Mouse (Mus musculus) MEL (cell line): ENCODE measurements around the gene Cdk13. TPM values are rescaled to one million over a fixed set of nuclear protein-coding genes. Genes with fewer than 3 reads are reported as not detected.

Experiments
- DNase-seq: peaks from one replicate; pipeline ENCODE4 v3.0.0; 2011; ENCODE audit warnings: low read depth, low spot score
- H3K27ac ChIP-seq: 2 replicates; pipeline ENCODE4 v1.5.1; 2012; ENCODE audit warnings: low read depth, mild to moderate bottlenecking, control low read depth, low read length, moderate library complexity; ENCODE audit not compliant: control insufficient read depth
- H3K27me3 ChIP-seq, 2 experiments: fragments of 150-350 bp in 1 of 2; sonication (generic) in 1 of 2; 2 replicates each; pipeline ENCODE4 v1.6.1; 2012; ENCODE audit warnings: low read length in 2 of 2, mild to moderate bottlenecking in 2 of 2, improper control_type of control experiment in 1 of 2, moderate library complexity in 1 of 2; ENCODE audit not compliant: insufficient read depth in 2 of 2, control insufficient read depth in 1 of 2
- H3K36me3 ChIP-seq, 2 experiments: 2 replicates each; pipeline ENCODE4 v1.6.1; 2012 to 2014; ENCODE audit warnings: low read length in 2 of 2, improper control_type of control experiment in 1 of 2, inconsistent platforms in 1 of 2, mild to moderate bottlenecking in 1 of 2; ENCODE audit not compliant: insufficient read depth in 2 of 2, control insufficient read depth in 1 of 2
- H3K4me1 ChIP-seq, 2 experiments: fragments of 150-350 bp in 1 of 2; sonication (generic) in 1 of 2; 2 replicates each; pipeline ENCODE4 v1.6.1; 2012; ENCODE audit warnings: low read length in 2 of 2, improper control_type of control experiment in 1 of 2, mild to moderate bottlenecking in 1 of 2; ENCODE audit not compliant: insufficient read depth in 2 of 2, control insufficient read depth in 1 of 2
- H3K4me3 ChIP-seq, 2 experiments: fragments of 150-350 bp in 1 of 2; sonication (generic) in 1 of 2; 2 replicates each; pipeline ENCODE4 v1.5.1; 2012; ENCODE audit warnings: low read depth in 2 of 2, low read length in 2 of 2, mild to moderate bottlenecking in 2 of 2, moderate library complexity in 2 of 2, control low read depth in 1 of 2, improper control_type of control experiment in 1 of 2; ENCODE audit not compliant: control insufficient read depth in 1 of 2, insufficient read depth in 1 of 2
- H3K79me2 ChIP-seq: 2 replicates; pipeline ENCODE4 v1.6.1; 2012; ENCODE audit warnings: mild to moderate bottlenecking, low read length, moderate library complexity; ENCODE audit not compliant: control insufficient read depth, poor library complexity, insufficient read depth
- H3K9ac ChIP-seq: 2 replicates; pipeline ENCODE4 v1.6.1; 2012; ENCODE audit warnings: low read depth, mild to moderate bottlenecking, control low read depth, low read length, moderate library complexity; ENCODE audit not compliant: control insufficient read depth, poor library complexity, severe bottlenecking
- H3K9me3 ChIP-seq: fragments of 150-350 bp; sonication (generic); replicated peaks from 2 replicates; pipeline ENCODE4 v1.6.1; 2012; ENCODE audit warnings: mild to moderate bottlenecking, low read length, improper control_type of control experiment, moderate library complexity; ENCODE audit not compliant: insufficient read depth
- BHLHE40 ChIP-seq: IDR thresholded peaks from 2 replicates; pipeline ENCODE4 v1.6.1; 2012; ENCODE audit warnings: low read depth, mild to moderate bottlenecking, inconsistent platforms, low read length, improper control_type of control experiment, borderline replicate concordance
- CTCF ChIP-seq, 3 experiments: IDR thresholded peaks in 2 of 3; conservative IDR thresholded peaks in 1 of 3; 2 replicates each; pipeline ENCODE4 v1.5.1; 2011 to 2012; ENCODE audit warnings: low read length in 3 of 3, low read depth in 2 of 3, mild to moderate bottlenecking in 2 of 3, improper control_type of control experiment in 1 of 3, inconsistent platforms in 1 of 3, mixed read lengths in 1 of 3, moderate library complexity in 1 of 3; ENCODE audit not compliant: control insufficient read depth in 1 of 3, insufficient read depth in 1 of 3, poor library complexity in 1 of 3, severe bottlenecking in 1 of 3
- EP300 ChIP-seq, 2 experiments: IDR thresholded peaks; 2 replicates each; pipeline ENCODE4 v1.6.1; 2011; ENCODE audit warnings: improper control_type of control experiment in 2 of 2, low read length in 2 of 2, low read depth in 1 of 2, mild to moderate bottlenecking in 1 of 2
- GATA1 ChIP-seq: IDR thresholded peaks from 2 replicates; pipeline ENCODE4 v1.6.1; 2011; ENCODE audit warnings: low read depth, low read length, improper control_type of control experiment
- HCFC1 ChIP-seq: IDR thresholded peaks from 2 replicates; pipeline ENCODE4 v1.6.1; 2012; ENCODE audit warnings: low read depth, mild to moderate bottlenecking, inconsistent platforms, low read length, improper control_type of control experiment, moderate library complexity
- KAT2A ChIP-seq: conservative IDR thresholded peaks from 2 replicates; pipeline ENCODE4 v1.6.1; 2012; ENCODE audit warnings: low read depth, low read length, improper control_type of control experiment, inconsistent platforms
- MAZ ChIP-seq: IDR thresholded peaks from 2 replicates; pipeline ENCODE4 v1.6.1; 2012; ENCODE audit warnings: low read depth, mild to moderate bottlenecking, inconsistent platforms, low read length, improper control_type of control experiment
- MXI1 ChIP-seq: IDR thresholded peaks from 2 replicates; pipeline ENCODE4 v1.6.1; 2011; ENCODE audit warnings: mild to moderate bottlenecking, low read depth, low read length, improper control_type of control experiment
- MYB ChIP-seq: IDR thresholded peaks from 2 replicates; pipeline ENCODE4 v1.6.1; 2011; ENCODE audit warnings: mild to moderate bottlenecking, low read depth, low read length, improper control_type of control experiment
- NELFE ChIP-seq: IDR thresholded peaks from 2 replicates; pipeline ENCODE4 v1.6.1; 2011; ENCODE audit warnings: low read depth, low read length, improper control_type of control experiment
- SIN3A ChIP-seq: IDR thresholded peaks from 2 replicates; pipeline ENCODE4 v1.6.1; 2012; ENCODE audit warnings: low read length, improper control_type of control experiment, inconsistent platforms
- SMC3 ChIP-seq: IDR thresholded peaks from 2 replicates; pipeline ENCODE4 v1.6.1; 2011; ENCODE audit warnings: low read depth, low read length, improper control_type of control experiment
- TAL1 ChIP-seq: IDR thresholded peaks from 2 replicates; pipeline ENCODE4 v1.6.1; 2012; ENCODE audit warnings: mild to moderate bottlenecking, inconsistent platforms, low read length, moderate library complexity, mixed read lengths
- TBP ChIP-seq: IDR thresholded peaks from 2 replicates; pipeline ENCODE4 v1.8.0; 2011; ENCODE audit warnings: low read depth, low read length, improper control_type of control experiment
- ZKSCAN1 ChIP-seq: IDR thresholded peaks from 2 replicates; pipeline ENCODE4 v1.6.1; 2012; ENCODE audit warnings: low read depth, mild to moderate bottlenecking, inconsistent platforms, low read length, improper control_type of control experiment, moderate library complexity
- ZMIZ1 ChIP-seq: IDR thresholded peaks from 2 replicates; pipeline ENCODE4 v1.6.1; 2012; ENCODE audit warnings: low read depth, mild to moderate bottlenecking, inconsistent platforms, low read length, improper control_type of control experiment, moderate library complexity
- polyA plus RNA-seq, 2 experiments: library from polyadenylated mRNA; stranded (reverse) in 1 of 2; unstranded in 1 of 2; fragments of >175 nt in 1 of 2; fragments of >200 nt in 1 of 2; gene quantifications; 2 replicates each; pipeline versions ENCODE4 v1.2.1 to v1.2.4; 2012; ENCODE audit warnings: low replicate concordance in 2 of 2, low read depth in 1 of 2; ENCODE audit not compliant: insufficient read length in 2 of 2, insufficient read depth in 1 of 2, missing spikeins in 1 of 2
- total RNA-seq: library from RNA; depleted of rRNA; stranded (reverse); fragments of 300-350 nt; gene quantifications from 2 replicates; pipeline ENCODE4 v1.2.3, GENCODE M21; 2012

Cdk13 gene
- total and polyA plus RNA-seq, 3 experiments: 28.7 to 43.7 TPM; not detected in 1

- Histone ChIP-seq H3K4me3 (no peak overlapping the region), H3K36me3 (peaks cover 0 to 9% of the 10 kb centered on the region in 2 experiments; a peak in 2 of 4 replicates), H3K9me3 (no peaks in the 10 kb centered on the region), H3K79me2 (peaks cover 11% of the 10 kb centered on the region), H3K27me3 (no peaks in the 10 kb centered on the region), H3K9ac (no peak overlapping the region), H3K4me1 (peaks cover 0 to 4% of the 10 kb centered on the region in 2 experiments; a peak in 3 of 4 replicates), H3K27ac (no peak overlapping the region)
- TF ChIP-seq ZKSCAN1 (no peak), KAT2A (no peak), EP300 (IDR thresholded peaks at IDR 0.05; ENCODE audit: low read depth in 1 of 2, low read length in 2 of 2) (no peak), MYB (no peak), NELFE (no peak), ZMIZ1 (no peak), MXI1 (no peak), GATA1 (no peak), BHLHE40 (no peak), MAZ (no peak), SIN3A (no peak)
- DNase-seq: no peak
These were observed 113.5 kb downstream of the Cdk13 start for GRCm38 (mm10) chr13:17691436-17691835.

DNA sequence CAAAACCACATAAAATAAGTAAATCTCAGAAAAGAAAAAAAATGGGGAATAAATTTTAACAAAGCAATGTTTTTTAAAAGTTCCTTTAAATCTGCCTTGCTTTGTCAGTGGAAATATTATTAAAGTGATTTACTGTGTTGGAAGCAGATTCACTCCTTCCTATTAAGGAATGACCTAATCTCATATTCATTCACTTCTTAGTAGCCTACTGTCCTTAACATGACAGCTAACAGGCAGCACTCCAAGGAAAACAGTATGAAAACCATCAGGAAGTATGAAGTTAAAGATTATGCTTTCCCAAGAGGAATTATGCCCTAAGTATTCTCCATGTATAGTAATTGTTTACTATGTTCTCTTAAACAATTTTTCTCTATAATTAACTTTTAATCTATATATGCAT lies 114.2 kb downstream of the Cdk13 start:
- no peak for DNase-seq
- peaks cover 0 to 9% of the 10 kb centered on the region in 2 experiments; a peak in 2 of 4 replicates for H3K36me3 ChIP-seq
- H3K9me3 ChIP-seq: no peaks in the 10 kb centered on the region
- H3K27ac ChIP-seq: no peak overlapping the region
- no peak overlapping the region for H3K4me3 ChIP-seq
- peaks cover 8% of the 10 kb centered on the region for H3K79me2 ChIP-seq
- TF ChIP-seq MXI1 (no peak), GATA1 (no peak)
- no peak overlapping the region for H3K9ac ChIP-seq
- H3K27me3 ChIP-seq: no peaks in the 10 kb centered on the region
- H3K4me1 ChIP-seq: peaks cover 0 to 4% of the 10 kb centered on the region in 2 experiments; a peak in 3 of 4 replicates

DNA sequence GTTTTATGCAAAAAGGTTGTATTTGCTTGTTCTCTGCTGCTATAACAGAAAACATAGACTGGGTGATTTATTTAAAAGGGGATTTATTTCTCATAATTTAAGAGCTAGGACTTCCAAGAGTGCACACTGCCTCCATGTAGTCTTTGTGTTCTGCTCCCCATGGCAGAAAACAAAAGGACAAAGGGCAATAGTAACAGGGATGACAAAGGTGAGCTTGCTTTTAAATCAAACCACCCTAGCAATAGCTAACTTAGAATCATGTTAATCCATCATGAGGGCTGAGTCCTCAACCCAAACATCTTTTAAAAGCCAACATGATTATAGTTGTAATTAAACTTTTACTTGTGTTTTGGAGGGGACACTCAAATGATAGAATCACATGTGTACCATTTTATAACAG lies 115.4 kb downstream of the Cdk13 start:
- H3K9me3 ChIP-seq: no peaks in the 10 kb centered on the region
- peaks cover 0 to 9% of the 10 kb centered on the region in 2 experiments; a peak in 2 of 4 replicates for H3K36me3 ChIP-seq
- no peak for TF ChIP-seq SMC3
- no peak for TF ChIP-seq KAT2A
- TF ChIP-seq TBP: no peak
- TF ChIP-seq CTCF (IDR thresholded peaks at IDR 0.05 in 2 of 3, conservative IDR thresholded peaks at IDR 0.05 in 1 of 3; ENCODE audit: control insufficient read depth in 1 of 3, insufficient read depth in 1 of 3, low read depth in 2 of 3, low read length in 3 of 3, poor library complexity in 1 of 3, severe bottlenecking in 1 of 3): no peak
- TF ChIP-seq TAL1: no peak
- TF ChIP-seq HCFC1: no peak
- no peak for TF ChIP-seq MXI1
- no peak for TF ChIP-seq ZMIZ1
- DNase-seq: no peak
- H3K9ac ChIP-seq: no peak overlapping the region
- H3K79me2 ChIP-seq: peaks cover 3% of the 10 kb centered on the region; the same call in 1 of the 2 replicates
- H3K27me3 ChIP-seq: no peaks in the 10 kb centered on the region
- H3K4me1 ChIP-seq: peaks cover 0 to 4% of the 10 kb centered on the region in 2 experiments; a peak in 3 of 4 replicates
- no peak overlapping the region for H3K27ac ChIP-seq
- H3K4me3 ChIP-seq: no peak overlapping the region
